Mouse (Mus musculus) layer of hippocampus, adult 18-20 months (tissue): ENCODE measurements around the gene Tshz3. TPM values are rescaled to one million over a fixed set of nuclear protein-coding genes. Genes with fewer than 3 reads are reported as not detected.
A peak's percentile ranks its signal among the peaks of the same experiment; 100 is the strongest.

Experiments
- DNase-seq, 2 experiments: peaks; one replicate each; pipeline ENCODE4 v3.0.0; 2022; ENCODE audit warnings: low spot score in 2 of 2
- total RNA-seq, 2 experiments: library from RNA; stranded (reverse); gene quantifications; 2 replicates each; pipeline ENCODE4 v1.2.3; 2021

Tshz3 gene
- total RNA-seq, 2 experiments from 2014 or later: 13.0 to 16.5 TPM

DNA sequence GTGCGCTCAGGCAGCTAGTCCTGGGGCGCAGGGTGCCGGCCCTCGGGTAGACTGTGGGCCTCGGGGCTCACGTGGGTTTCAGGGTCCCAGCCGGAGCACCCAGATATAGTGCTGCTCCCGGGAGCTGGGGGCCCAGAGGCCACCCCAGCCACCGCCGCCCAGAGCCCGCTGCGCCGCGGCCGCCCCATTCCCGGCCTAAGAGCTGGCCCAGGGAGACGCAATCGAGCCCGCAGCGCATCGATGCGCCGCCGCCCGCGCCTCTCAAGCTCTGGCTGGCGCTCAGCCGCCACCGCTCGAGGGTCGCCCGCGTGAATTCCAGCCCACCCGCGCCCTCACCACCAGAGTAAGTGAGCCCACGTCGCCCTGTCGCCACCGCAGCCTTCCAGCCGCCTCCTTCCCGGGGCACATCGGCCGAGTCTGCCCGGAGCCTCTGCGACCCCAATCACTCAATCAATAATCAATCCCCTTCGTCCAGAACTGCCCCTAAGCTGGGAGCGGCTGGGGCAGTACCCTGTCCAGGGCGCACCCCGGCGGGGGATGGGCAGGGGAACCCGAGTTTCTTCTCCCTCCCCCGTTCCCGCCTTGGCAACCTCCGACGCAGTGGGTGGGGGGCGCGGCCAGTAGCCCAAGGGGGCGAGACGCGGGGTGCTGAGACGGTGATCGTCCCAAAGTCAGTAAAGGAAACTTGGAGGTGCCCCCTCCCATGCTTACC lies 1.4 kb upstream of the Tshz3 start:
- peak in 1 of 2 experiments; percentile 61 for DNase-seq

DNA sequence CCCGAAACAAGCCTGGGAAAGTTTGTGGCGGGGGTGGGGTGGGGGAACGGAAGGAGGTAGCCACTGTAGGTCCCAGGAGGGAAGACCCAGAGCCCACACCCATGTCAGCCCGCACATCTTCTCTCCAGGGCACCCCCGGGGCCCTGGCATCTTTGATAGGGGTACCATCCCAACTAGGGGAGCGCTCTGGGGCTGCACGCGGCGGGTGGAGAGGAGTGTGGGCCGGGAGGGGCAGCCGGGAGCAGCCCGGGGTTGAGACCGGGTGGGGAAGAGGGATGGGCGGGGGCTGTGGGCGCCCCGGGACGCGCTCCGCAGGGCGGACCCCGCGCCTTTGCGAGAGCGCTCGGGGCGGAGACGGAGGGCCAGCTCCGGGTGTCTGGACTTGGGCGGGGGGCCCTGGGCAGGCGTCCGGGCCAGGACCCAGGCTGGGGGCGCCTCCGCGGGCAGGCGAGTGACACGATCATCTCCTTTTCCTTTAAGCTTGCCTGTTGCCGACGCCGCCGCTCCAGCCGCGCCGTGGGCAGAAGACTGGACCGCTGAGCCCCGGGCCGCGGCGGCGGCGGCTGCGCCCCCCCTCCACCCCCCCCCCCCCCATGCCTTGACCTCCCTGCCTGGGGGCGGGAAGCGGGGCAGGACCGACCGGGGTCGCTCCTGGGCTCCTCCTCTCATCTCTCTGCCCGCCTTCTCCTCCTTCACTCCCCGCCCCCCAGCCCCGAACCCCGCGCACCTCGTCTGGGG lies 631 bp upstream of the Tshz3 start:
- DNase-seq: peak in 1 of 2 experiments; percentile 25

DNA sequence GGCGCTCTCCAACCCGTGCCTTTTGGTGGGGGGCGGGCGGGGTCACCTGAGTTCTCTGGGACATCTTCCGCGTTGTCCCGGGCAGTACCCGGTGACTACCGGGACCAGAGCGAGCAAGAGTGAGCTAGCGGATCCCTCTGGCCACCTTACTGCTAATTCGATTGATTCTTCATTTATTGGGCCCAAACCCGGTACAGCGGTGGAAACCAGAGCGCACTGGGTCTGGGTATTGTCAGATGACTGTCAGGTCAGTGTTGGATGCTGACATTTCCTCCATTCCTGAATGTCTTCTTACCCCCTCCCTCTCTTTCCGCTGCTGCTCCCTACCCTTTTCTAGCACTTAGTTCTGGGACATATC lies 650 bp downstream of the Tshz3 start:
- DNase-seq: no peak

DNA sequence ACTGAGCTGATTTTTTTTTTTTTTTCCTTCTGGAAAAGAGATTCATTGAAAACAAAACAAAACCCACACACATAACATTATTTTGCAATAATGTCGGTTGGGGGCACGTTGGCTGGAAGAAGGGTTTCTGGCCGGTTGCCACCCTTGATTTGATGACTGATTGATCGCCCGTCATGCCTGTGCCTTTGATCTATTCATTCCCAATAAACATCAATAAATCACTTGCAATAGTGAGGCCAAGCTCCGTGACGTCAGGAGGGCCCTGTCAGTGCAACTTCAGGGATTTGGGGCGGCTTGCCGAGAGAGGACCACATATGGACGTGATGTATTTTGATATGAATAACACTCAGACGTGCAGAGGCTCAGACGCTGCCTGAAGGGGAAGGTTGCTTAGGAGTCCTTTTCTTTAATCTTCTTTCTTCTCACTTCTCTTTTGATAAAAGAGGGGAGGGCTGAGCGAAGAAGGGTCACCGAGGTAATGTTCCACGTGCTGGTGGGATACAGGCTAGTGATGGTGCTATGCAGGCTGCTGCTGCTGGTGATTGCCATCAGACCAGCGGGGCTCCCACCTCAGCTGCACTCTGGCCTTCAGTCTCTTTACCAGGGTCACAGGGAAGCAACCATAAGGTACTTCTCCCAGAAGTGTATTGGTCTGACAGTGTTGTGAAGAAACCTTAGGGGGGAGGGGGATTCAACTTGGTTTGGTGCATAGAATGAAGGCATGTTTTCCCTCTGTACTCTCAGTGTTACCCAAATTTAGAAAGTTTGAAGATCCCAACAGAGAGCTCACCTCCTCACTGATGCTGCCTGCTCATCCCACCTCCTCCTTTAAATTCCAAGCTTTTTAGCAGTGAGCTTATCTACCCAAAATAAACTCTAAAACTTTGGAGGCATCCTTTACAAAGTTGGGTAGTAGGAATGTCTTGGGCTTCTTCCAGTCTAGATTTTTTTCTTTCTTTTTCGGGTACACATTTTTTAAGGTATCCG lies 1.4 kb downstream of the Tshz3 start:
- DNase-seq: peak in 1 of 2 experiments; percentile 24

DNA sequence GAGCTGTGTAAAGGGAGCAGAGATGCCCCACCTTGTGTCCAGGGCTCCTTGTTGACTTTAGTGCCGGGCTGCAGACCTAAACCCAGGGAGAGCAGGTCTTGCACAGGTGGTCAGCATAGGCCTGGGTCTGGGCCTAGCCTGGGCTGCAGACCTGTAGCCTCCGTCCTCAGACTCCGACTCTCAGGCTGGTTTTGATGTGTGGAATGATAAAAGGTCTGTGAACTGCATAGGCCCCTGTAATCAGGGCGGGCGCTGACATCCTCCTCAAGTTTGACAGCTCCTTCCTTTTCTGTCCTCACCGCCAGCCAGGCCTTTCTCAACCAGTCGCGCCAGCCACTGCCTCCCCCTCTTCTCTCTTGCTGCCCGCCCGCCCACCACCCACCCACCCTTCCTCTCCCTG lies 8.7 kb downstream of the Tshz3 start:
- DNase-seq: no peak

DNA sequence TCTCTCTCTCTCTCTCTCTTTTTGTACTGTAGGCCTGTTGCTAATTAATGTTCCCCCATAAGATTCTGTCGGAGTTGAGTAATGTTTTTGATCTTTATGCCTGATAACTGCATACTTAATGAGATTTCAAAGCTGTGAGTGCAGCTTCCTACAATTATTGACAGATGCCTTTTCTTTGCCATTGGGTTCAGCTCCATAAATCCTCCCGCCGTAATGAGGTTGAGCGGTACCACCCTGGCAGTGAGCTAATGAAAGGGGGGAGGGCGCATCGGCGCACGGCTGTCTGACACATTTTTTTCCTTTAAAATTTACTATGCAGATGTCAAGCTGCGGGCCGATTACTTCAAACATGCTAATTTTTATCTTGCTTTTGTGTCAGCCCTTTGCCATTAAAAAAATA lies 9.3 kb downstream of the Tshz3 start:
- no peak for DNase-seq

DNA sequence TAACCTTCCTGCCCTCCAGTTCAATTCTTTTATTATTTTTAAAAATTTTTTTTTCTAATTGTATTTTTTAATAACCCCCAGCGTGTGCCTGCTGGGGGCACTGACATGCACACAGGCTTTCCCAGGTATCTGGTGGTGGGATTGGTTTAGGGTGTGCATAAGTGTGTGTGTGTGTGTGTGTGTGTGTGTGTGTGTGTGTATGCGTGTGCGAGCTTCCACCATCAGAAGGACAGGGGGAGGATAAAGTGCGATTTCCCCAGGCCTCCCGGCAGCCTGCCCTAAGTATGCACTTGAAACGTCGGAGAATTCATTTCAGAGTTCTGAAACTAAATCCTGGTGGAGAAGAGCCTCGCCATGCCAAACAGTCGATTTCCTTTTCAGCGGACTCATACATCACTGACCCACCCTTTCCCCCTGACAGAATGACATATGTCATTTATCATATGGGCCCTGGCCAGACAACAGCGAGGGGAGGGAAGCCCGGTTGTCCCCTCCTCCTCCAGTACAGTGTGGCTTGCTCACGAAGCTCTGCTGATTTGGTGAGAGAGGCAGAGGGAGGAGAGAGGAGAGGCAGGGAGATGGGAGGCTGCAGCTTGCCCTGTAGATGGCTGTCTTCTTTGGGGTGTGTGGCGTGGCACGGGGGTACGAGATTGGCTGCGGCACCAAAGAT lies 9.9 kb downstream of the Tshz3 start:
- peak in 1 of 2 experiments; percentile 34 for DNase-seq

DNA sequence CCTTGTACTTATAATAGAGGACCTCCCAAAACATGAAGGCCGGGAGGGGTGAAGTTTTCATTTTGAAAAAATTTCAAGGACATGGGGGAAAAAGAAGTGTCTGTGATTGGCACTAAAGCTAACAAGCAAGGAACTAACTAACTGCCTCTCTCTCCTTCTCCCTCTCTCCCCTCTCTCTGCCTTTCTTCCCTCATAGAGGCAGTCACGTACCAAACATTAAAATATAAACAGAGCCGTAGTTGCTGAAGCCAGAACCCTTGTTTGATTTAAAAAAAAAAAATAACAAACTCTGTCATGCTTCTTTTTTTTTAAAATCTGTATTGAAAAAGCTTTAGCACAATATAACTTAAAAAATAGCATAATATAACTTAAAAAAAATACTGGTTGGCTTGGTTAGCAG lies 10.9 kb downstream of the Tshz3 start:
- no peak for DNase-seq

DNA sequence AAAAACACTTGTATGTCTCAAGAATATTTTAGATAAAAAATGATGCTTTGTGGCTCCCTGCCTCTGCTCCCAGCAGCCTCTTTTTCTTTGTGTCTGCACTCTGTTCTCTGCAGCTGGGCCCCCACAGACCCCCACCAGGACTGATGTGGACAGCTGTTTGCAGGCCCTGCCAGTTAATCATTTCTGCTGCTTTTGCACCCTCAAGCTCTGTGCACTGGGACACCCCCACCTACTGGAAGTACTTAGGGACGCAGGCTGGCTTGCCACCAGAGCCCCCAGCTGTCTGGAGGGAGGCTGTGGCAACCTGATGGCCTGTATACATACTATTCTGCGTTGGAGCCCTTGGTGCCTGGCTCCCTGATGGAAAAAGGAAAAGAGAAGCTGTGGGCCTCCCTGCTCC lies 11.3 kb downstream of the Tshz3 start:
- DNase-seq: no peak

DNA sequence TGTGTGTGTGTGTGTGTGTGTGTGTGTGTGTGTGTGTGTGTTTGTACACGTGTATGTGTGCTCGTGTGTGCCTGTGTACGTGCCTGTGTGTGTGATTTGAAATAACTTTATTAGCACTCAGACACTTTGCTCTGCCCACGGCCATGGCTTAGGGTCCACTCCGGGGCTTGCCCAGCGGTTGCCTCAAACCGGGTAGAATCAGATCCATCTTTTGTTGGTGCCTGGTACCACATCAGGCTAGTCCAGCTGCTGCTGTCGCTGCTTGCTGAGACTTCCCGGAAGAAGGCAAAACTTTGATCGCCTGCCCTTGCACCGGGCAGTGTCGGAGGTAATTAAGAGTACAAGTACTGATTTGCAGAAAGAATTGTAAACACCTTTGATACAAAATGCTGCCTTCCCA lies 12.1 kb downstream of the Tshz3 start:
- DNase-seq: no peak

DNA sequence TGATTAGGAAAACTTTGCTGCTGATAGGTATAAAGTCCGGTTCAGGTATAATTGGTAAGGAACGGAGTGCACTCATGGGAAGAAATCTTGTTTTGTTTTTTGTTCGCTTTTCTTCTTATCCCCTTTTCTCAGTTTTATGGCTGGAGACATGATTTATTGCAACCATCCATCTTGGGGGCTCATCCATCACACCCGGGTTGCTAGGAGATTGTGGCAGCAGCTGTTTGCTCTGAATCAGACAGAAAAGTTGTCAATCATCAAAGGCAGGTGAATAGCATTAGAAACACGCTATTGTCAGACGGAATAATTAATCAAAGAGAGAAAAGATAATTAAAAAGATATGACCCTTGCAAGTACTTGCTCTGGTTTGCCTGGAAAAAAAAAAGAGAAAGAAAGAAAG lies 12.5 kb downstream of the Tshz3 start:
- DNase-seq: no peak

DNA sequence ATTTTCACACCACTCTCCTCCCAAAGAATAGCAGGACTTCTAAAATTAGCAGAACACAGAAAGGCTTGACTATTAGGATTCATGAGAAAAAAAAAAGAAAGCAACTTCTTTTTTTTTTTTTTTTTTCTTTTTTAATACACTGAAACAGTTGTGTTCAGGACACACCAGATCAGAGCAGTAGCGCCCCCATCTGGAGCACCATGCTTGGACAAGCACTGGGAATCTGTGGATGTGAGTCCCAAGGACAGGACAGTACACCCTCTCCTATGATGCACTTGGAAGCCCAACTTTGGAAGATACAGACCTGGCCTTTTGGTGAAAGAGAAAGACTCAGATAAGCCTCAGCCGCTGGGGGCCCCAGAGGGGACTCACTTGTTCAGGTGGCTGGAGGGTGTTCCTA lies 13.8 kb downstream of the Tshz3 start:
- peak in 1 of 2 experiments; percentile 39 for DNase-seq

DNA sequence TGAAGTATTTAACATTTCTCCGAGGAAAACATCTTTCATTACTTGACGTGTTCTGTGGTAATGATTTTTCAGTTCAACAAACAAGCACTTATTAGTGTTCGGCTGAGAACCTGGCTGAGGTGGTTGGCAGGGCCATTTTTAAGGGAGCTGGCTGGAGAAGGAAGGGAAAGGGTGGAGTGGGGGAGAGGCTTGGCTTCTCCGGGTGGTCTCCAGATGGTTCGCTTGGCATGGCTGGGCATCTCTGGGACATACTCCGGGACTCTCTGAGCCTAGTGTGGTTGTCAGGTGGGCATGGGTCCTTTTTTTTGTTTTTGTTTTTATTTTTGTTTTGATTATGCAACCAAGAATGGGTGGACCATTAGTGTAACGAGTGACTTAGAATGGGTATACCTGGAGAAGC lies 16.4 kb downstream of the Tshz3 start:
- no peak for DNase-seq

DNA sequence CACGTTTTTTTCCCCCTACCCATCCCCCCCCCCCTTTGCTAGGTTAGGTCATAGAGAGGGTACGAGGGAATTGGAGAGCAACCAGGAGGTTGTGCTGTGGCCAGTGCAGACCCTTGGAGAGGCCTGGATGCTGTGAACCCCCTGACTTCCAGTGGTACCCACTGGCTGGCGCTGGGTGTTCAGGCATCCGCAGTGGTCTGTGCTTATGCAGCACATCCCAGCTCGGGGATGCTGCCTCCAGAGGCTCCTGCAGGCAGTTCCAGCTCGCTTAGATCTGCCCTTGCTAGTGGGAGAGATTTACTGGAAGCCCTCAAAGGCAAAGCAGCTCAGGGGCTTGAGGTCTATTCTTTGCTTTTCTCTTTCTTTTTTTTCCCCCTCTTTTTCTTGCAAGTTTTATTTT lies 19.3 kb downstream of the Tshz3 start:
- peak in 1 of 2 experiments; percentile 35 for DNase-seq

DNA sequence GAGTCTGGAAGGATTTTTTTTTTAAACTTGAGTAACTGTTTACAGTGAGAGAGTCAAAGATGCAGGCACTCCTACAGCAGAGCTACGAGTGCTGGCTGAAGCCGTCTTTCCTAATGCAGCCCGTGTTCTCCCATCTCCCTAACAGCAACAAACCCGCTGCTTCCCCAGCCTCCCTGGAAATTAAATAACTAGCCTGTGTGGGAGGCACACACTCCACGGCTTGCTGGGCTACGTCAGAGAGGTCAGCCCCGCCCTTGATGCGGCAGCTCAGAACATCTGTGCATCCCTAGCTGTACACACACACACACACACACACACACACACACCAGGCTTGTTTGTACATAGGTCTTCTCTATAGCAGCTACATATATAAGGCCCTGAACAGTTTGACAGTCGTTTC lies 22.9 kb downstream of the Tshz3 start:
- no peak for DNase-seq

DNA sequence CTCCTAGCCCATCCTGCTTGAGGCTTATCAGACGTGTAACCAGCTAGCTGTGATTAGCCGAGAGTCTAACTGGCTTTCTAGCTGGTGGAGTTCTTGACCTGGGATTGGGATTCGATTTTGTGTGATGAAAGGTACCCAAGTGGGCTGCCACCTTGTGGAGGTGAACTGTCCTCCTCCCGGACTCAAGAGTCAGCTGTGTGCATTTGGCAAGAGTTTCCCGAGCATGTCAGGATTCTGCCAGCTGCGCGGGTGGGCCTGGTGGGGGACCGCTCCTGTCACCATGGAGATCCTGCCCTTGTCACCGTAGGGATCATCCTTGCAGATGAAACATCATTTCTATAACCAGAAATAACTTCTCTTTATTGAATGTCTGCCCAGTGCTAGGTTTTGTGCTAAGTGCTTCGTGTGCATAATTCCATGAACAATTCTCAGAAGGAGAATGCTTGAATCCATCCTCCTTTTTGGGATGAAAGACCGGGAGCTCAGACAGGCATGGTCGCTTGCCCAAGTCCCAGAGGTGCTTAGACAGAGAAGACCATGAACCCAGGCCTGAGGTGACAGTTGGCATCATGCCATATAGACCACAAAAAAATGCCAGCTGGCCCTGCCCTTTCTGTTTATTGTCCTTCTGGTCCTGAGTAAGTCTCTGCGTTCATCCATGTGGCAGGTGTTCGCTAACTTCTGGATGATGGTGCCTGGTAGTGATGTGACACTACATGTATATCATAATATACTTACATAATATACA lies 38.6 kb downstream of the Tshz3 start:
- DNase-seq: no peak

DNA sequence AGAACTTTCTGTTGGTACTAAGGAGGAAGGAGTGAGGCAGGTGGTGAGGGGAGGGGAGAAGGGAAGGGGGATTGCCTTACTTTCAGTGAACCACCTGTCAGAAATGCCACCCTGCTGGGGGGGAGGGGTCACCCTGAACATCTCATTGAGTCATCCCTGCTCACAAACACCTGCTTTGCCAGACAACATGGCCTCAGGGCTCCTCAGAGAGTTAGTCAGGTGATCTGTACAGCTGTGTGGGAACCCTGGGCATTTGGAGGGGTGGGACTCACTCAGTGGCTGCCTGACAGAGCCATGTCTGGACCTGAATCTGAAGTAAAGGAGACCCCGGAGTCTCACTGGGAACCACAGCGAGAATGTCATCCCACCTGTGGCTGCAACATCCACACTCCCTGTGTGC lies 53.6 kb downstream of the Tshz3 start:
- DNase-seq: no peak

DNA sequence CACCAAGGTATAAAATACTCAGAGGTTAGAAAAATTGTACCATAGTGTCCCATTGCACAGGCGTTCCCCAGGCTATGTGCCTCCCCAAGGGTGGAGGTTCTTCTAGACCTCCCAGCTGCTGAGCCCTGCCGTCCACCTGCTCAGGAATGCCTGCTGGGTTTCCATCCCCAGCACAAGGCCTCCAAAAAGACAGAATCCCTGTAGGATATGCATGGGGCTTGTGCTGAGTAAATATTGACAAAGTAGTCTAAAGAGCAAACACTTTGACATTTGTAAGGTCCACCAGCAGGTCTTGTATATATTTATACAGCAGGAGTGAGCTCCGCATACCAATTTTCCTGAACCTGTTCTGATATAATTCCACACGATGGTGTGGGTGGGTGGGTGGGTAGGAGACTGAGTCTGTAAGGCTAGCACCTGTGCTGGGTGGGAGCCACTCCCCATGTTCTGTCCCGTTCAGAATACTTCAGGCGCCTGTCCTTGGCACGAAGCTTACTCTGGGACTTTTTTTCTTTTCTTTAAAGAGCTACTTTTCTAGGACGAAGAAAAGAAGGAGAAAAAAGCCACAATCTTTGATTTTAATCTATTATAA lies 69.7 kb downstream of the Tshz3 start:
- DNase-seq: no peak

DNA sequence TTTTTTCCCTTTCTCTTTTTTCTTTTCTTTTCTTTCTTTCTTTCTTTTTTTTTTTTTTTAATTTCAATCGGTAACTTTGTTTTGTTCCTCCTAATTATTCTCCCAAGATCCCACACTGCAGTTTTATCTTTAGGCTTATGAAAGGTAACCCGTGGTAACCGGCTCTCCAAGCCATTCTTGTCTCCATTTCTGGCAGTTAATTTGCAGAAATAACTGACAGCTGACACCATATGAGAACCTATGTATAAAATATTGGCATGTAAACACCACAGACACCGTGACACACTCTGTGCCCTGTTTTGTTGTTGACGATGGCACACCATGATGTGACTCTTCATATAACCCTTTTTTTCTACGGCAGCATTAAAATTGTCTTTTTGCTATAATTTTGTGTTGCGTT lies 75.2 kb downstream of the Tshz3 start:
- DNase-seq: no peak

DNA sequence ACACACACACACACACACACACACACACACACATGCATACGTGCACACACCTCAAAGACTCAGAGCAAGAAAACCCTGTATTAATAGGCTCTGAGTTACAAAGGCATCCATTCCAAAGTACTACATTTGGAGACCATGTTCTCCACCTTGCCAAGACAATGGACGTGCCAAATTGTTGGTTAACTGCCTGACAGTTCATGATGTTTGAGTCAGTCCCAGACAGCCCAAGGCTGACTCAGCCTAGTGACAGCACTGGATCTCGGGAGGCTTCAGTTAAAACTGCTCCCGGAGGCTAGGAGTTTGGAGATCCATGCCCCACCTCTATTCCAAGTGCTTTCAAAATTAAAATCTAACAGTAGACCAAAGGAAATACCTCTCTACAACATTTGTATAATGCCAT lies 79.0 kb downstream of the Tshz3 start:
- no peak for DNase-seq
